Mouse (Mus musculus) spleen, adult 12 weeks (tissue): Measurements from ENCODE around the gene Papln.

Source experiments
- DNase-seq: peaks from one replicate; pipeline ENCODE4 v3.0.0; 2022; ENCODE audit warnings: low spot score

The Papln gene

DNA sequence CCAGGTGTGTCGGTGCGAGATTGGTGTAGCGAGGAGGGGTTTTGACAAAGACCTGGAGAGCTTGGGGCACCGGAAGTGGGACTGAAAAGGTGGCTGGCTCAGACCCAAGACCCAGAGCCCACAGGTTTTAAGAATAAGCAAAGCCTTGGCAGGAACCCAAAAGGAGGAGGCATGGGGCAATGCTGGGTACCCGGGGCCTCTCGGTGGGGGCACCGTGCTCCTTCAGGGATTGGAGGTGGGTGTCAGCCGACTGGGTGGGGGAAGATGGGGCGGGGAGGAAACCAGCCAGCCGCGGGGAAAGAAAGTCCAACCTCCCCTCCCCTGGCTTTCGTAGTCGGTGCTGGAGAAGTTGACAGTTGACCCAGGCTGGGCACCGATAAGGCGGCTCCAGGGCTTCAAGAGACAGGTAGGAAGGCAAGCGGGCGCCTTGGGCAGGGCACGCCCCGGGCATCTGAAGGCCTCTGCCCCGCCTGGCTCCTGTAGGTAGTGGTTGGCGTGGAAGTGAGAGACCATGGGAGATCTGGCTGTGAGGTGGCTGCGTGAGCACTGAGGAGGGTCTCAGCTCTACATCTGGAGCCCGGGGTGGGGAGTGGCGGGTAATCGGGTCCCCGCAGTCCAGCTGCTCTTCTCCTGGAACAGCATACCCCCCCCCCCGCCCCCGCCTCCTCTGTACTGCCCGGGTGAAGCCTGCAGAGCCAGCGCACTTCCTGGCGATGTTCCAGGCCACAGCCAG, at the start of gene Papln:
TSS of gene Papln (plus strand) at position 324 of the 733 bp plus-strand sequence.
- DNase-seq: no peak

DNA sequence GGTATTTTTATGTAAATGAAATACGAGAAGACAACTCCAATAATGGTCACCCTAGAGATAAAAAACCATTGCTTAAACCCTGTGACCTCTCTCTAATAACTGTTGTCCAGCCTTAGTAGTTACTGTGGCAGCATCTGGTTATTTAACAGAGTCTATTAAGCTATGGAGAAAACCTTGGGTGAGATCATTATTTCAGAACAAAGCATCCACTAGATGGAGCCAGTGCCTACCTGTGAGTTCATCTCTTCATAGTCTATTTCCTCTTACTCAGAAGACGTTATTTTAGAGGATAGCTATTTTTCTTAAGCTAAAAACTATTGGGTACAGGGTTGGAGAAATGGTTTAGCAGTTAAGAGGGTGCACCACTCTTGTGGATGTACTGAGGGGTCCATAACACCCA, 49.7 kb upstream of the Papln start:
- DNase-seq: no peak

DNA sequence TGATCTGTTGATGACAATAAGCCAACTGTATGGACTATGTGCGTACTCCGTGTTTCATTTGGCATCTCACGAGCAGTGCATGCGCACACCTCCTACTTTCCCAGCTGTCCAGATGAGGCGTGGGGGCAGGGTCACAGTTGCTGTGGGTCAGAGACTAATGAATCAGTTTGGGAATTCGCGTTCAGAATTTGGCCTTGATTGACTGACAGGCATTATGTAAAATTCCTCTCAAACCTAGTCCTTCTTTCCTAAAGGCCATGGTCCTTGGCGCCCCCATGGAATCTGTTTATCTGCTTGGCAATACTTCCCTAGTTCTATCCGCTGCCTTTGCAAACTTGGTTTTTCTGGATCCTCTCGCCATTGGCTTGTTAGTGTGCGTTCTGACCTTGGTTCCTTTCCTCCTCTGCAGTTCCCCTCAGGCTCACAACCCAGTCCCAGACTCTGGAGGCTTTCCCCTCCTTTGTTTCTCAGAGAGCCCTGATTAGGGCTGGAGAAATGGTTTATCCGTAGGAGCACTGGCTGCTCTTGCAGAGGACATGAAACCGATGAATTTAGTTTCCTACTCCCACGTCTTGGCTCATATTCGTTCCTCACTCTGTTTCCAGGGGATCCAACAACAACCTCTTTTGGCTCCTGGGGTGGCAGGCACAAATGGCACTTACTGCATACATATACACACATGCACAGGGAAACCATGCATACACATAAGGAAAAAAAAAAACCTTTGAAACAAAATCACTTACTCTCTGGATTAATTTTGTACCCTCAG, 46.8 kb upstream of the Papln start:
- DNase-seq: no peak

DNA sequence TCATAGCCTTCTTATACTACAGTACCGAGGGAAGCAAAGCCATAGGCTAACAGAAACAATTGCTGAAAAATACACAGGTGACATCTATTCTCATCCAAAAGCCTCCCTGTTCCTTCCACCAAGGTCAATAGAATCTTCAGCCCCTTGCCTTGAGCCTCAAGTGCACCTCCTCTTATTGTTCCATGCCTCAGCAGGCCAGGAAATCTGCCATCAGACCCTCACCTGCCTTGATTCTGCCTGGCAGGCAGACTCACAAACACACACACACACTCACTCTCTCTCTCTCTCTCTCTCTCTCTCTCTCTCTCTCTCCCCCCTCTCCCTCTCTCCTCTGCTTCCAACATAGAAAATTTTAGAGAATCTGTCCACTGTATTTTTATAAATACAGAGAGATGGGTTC, 44.0 kb upstream of the Papln start:
- DNase-seq: no peak

DNA sequence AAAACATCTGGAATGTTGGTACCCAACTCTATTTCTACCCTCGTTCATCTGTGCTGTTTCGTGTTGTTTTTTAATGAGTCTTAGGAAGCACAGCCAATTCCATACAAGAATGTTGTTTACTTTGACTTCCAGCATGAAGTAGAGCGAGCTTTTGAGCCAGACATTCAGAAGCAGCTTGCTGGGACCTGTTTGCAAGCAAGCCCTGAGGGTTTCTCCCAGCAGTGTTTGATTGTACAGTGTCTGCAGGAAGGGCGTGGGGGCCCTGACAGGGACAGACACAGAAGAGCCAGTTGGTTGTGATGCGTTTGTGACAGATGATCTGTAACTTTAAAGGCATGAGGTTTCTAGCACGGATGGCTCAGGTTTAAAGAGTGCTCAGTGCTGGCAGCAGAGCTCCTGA, 42.2 kb upstream of the Papln start:
- DNase-seq: no peak

DNA sequence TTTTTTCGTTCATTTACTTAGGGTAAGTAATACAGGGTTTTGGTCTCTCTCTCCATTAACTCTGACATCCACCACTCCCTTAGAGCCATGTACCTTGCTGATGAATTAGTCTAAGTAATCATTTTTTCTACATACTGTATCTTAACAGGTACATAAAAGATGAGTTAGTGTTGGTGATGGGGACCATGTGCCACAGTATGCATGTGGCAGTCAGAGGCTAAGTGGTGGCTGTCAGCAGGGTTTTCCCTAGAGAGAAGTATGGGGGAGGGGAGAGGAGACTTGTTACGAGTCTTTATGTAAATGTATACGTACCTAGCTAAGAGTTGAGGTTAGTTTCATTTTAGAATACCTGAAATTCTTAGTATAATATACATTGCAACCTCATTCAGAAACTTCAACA, 40.4 kb upstream of the Papln start:
- no peak for DNase-seq

DNA sequence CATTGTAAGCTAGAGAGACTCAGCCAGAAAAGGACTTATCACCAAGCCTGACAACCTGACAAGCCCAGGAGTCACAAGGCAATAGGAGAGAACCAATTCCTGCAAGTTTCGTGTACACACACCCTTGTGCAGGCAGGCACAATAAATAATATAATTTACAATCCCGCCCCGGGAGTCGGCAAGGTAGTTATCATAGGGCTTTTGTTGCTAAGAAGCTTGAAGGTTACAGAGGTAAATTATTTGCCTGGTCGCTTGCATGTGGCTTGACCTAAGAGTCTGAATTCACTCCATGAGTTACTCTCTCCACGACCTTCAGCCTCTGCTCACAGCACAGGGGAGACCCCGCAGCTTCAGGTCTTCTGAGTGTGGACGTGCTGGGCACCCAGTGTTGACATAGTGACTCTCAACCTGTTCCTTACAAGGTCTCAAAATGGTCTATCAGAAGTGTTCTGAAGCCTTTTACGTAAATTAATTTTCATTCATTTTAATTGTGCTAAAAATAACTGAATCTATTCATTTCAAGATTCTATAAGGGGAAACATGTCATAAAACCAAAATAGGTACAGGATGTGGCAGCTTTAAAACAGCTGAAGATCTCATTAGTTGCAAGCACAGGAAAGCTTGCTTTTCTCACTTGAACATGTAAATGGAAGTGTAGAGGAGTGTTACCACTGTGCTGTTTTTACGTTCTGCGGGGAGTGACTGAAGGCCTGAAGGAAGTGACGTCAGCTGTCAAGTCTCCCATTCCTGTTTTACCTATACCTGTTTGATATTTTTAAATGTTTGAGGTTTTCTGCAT, 36.7 kb upstream of the Papln start:
- no peak for DNase-seq

DNA sequence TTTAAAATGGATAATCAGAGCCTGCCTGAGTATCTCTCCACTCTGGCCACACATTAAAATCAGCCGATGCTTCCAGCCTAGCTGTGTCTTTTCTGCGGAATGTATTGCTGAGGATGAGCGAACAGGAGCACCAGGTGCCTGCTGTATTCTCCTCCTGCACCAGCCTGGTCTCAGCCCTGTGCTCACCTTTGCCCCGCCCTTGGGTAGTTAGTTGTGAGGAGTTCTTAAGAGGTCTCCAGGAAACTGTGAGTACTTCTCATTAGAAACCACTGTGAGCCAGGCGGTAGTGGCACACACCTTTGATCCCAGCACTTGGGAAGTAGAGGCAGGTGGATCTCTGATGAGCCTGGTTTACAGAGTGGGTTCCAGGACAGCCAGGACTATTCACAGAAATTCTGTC, 31.2 kb upstream of the Papln start:
- no peak for DNase-seq

DNA sequence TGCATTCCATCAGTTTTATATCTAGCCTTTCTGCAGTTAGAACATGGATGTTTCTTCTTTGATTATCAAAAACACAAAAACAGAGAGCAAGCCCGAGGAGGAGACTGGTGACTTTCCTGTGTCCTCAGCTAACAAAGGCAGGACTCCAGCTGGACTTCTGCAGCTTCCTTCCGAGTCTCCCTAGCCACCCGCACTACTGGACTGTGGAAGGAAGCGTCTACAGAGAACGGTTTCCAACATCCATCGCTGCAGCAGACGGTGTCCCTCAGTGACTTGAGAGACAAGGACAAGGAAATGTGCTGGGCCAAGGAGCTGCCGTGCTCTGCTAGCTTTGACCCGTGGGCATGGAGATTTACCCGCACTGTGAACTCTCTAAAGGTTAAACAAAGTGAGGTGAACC, 29.4 kb upstream of the Papln start:
- DNase-seq: no peak

DNA sequence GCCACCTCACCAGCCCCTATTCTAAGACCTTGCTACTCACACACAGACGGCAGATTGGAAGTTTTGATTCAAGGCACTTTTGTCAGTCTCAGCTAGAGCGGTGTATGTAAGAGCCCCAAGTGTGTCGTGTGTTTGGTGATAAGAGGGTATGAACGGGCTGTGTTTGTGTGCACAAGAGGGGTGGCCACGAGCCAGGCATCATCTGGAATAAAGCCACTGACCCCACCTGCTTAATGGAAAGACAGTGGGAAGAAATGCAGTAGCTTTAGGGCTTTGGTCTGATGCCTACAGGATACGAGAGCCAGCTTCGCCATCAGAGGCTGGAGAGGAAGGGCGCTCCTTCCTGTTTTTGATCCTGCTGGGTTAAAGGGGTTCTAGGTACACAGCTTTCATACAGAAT, 27.2 kb upstream of the Papln start:
- no peak for DNase-seq

DNA sequence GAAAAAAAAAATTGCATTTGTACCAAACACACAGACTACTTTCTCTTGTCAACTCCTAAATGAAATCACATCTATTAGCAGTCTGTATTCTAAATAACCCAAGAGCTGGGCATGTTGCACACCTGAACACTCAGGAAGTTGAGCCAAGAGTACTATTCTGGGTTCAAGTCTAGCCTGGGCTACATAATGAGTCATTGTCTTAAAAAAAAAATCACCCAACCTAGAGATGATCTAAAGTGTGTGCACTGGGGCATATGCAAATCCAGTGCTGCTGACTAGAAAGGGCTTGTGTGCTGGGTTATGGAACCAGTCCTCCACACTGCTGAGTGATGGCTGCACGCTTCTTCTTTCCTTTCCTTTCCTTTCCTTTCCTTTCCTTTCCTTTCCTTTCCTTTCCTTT, 24.8 kb upstream of the Papln start:
- no peak for DNase-seq

DNA sequence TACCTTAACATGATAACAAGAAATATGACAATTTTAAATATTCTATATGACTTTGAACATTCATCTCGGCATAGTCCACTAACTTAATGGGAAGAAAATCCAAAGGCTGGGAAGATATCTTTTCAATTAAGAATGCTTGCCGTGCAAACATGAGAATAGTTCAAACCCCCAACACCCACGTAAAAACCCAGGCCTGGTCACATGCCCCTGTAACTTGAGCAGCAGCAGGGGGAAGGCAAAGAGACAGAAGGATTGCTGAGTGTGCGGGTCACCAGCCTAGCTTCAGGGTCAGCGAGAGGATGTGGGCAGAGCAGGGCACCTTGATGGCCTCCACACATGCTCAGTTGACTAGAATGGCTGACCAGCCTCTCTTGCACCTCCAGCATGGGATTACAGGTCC, 21.7 kb upstream of the Papln start:
- no peak for DNase-seq

DNA sequence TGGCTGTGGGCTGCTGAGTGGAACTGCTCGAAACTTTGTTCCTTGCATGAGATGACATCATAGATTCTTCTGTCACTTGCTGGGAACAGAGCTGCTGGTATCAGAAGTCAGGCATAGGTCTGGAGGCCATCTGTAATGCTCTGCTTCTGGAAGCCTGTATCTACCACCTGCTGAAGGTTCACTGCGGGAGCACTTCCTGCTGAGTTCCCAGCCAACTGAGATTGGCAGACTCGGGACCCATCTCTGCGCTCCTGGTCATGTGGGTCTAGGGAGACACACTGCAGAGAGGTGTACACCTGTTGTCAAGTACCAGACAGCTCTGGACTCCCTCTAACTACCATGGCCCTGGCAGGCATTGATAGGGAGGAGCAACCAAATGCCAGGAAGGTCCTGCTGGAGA, 20.6 kb upstream of the Papln start:
- no peak for DNase-seq

DNA sequence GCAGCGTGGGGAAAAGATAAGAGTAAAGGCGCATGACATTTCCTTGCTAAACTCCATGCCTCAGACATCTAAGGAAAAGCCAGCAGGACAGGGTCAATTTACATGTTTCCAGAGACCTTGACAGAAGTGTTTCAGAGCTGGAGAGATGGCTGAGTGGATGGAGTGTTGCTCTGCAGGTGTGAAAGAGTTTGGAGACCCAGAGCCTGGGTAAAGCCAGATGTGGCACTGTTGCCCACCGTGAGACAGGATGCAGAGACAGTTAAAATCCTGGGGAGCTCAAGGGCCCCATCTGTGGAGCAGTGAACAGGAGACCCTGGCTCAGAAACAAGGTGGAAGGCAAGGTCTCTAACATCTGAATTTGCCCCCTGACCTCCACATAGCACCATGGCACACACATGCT, 19.7 kb upstream of the Papln start:
- DNase-seq: no peak

DNA sequence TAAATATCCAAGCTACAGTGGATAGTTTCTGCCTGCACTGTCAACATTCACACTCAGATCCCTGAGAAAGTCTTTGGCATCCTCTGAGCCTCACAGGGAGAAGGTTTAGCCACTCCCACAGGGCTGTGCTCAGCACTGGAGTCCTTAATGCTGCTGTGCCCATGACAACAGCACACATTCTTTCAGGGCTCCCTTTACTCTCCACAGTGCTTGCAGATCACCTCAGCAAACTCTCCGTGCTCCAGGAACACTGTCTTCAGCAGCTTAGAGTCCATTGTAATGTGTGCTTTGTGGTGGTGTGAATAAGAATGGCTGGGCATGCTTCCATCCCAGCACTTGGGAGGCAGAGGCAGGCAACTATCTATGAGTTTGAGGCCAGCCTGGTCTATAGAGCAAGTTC, 14.2 kb upstream of the Papln start:
- no peak for DNase-seq

DNA sequence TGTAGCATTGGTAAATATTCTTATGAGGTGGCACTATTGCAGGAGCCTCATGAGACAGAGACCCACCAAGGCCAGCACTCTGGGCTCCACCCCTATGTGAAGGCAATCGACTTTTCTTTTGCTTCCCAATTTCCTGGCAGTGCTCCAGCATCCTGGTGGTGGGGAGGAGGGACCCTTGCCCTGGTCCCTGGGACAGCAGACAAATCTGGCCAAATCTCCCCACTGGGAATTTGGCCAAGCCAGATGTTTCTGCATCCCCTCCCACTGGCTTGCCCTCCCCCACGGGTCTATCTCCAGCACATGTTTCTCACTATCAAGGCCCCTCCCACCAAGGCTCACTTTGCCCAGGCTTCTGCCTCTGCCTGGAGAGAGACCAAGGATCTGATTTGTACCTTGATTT, 10.9 kb upstream of the Papln start:
- DNase-seq: no peak

DNA sequence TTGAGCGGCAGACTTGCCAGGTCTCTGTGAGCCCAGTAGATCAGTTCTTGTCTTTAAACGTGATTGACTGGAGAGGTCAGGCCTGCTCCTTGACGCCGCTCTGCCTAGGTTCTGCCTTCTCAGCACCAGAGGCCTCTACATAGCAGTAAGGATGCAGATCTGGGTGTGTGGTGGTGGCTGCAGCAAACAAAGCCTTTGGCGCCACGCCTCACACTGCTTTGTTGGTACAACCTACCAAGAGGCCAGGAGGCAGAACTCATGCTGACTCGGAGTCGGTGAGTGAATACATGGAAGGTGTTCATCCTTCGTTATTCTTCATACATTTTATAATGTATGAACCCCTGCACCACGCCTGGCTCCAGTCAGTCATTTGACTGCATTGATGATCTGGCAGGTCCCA, 4.7 kb upstream of the Papln start:
- no peak for DNase-seq

DNA sequence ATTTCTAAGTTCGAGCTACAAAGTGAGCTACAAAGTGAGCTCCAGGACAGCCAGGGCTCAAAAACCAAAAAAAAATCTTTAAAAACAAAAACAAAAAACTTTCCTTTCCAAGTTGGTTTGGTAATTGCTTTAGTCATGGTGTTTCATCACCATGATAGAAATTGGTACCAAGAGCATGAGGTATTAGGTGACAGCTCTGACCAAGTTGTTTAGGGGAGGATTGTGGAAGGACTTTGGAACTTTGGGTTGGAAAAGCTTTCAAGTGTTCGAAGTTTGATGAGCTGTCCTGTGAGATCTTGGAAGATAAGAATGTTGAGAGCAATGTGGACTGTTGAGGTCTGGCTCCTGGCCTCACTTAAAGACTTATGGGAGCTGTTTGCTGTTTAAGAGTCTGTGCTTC, 3.2 kb upstream of the Papln start:
- no peak for DNase-seq

DNA sequence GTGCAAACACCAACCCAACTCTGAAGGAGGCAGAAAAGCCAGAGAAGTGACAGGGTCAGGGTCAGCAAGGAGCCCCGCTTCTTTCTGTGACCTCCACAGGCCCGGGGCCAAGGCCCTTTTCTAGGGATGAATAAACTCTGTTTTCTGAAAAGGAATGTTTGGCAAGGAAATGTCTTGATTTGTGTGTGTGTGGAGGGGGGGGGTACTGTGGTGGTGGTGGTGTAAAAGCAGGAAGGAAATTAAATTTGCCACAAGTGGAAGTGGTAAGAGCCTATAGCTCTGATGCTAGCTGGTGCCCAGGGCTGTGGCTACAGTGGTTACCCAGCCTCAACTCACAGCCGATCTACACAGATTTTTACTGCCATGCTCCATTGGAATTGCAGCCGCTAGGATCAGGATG, 728 bp upstream of the Papln start:
- no peak for DNase-seq

DNA sequence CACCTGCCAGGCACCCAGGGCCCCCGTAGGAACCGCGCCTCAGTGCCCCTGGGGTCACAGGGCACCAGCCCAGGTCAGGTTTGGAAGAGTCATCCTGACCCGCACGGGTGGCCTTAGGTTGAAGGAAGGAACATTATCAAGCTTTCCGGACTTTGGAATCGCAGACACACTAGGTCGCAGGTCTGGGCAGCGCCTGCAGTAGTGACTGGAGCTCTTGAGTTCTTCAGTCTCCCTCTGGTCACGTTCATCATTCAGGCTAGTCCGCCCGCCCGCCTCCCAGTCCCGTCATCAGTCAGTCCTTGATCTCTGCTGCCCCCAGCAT, 571 bp downstream of the Papln start:
- DNase-seq: peak; percentile 7

DNA sequence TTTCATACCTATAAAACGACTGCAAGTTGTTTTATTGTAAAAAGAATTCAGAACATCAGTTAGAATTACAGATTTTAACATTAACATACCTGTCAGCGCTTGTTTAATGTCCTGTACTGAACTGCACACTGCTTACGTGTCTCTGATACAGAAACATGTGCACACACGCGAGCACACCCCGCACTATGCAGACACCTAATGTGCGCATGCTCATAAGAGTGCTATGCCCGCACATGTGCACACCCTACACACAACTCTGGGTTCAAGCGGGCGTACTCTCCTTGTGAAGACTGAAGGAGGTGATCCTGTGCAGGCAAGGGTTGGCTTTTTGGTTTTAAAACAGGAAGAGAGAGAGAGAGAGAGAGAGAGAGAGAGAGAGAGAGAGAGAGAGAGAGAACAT, 1.1 kb downstream of the Papln start:
- no peak for DNase-seq

DNA sequence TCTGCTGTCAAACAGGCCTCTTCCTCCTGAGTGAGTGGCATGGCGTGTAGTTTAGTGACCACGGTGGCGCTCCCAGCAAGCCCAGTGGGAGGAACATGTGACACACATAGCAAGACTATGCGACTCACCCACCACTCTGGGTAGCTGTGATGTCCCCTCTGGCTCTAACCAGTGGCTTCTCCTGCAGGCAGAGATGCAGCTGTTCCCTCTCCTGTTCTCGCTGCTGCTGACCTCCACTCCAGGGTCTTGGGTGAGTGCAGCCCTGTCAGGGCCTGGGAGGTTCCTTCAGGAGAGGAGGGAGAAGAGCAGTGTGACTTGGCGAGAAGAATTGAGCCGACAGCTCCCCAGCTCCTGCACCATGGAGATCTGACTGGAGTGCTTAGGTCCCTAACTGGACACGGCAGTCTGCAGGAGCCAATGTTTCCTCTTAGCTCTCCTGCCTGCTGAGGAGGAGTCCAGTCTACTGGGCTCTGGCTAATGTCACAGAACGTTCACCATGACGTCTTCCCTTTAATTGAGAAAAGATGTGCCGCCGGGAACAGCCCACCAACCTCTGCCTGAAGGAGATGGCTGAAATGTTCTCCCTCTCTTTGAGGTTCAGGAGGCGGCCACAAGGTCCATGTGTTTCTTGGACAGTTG, 2.6 kb downstream of the Papln start:
- no peak for DNase-seq

DNA sequence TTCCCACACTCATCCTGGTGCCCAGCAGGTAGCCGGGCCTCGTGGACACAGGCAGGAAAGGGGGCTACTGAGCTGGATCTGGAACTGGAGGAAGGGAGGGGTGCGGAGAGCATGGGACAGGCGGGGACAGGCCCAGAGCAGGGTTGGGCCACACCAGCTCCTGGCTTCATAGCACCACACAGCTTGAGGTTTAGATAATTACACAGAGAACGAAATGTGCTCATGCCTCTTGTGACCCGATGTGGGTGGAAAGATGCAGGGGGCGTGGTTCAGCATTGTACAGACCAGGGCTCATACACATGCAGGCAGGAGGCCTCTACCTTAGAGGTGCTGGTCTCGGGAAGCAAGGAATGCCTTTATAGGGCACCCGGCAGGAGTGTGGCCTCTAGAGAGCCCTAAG, 4.4 kb downstream of the Papln start:
- DNase-seq: no peak
